Mouse (Mus musculus) myocyte (in vitro differentiated cells): ENCODE measurements at regions not wholly inside any gene's neighbourhood (a gene's known extent, or its start where the extent isn't known, plus 50 kb on each side); places are given as distances from the start of the nearest gene placed in this dataset.

Source experiments
- H3K27me3 ChIP-seq: one replicate; pipeline ENCODE4 v1.6.1; 2011; ENCODE audit not compliant: control insufficient read depth, insufficient read depth, insufficient read length
- H3K36me3 ChIP-seq: one replicate; pipeline ENCODE4 v1.6.1; 2011; ENCODE audit not compliant: control insufficient read depth, insufficient read depth
- H3K4me2 ChIP-seq: one replicate; pipeline ENCODE4 v1.6.1; 2011; ENCODE audit warnings: low read depth, control low read depth
- H3K4me3 ChIP-seq: one replicate; pipeline ENCODE4 v1.5.1; 2011; ENCODE audit warnings: mild to moderate bottlenecking, control low read depth, moderate library complexity
- H3K79me2 ChIP-seq: one replicate; pipeline ENCODE4 v1.6.1; 2011; ENCODE audit not compliant: control insufficient read depth, insufficient read depth
- H3ac ChIP-seq: one replicate; pipeline ENCODE4 v1.6.1; 2011; ENCODE audit not compliant: control insufficient read depth, insufficient read length
- CEBPB ChIP-seq: IDR thresholded peaks from 2 replicates; pipeline ENCODE4 v1.6.1; 2011; ENCODE audit warnings: mild to moderate bottlenecking, moderate library complexity; ENCODE audit not compliant: poor library complexity, insufficient read depth, severe bottlenecking
- E2F4 ChIP-seq: IDR thresholded peaks from one replicate; pipeline ENCODE4 v1.6.1; 2011; ENCODE audit warnings: mild to moderate bottlenecking, control low read depth, moderate library complexity; ENCODE audit not compliant: insufficient read depth
- MAX ChIP-seq: IDR thresholded peaks from one replicate; pipeline ENCODE4 v1.6.1; 2011; ENCODE audit warnings: low read depth, mild to moderate bottlenecking, control low read depth
- MYOD1 ChIP-seq, 3 experiments: IDR thresholded peaks; one replicate each; pipeline ENCODE4 v1.6.1; 2011; ENCODE audit warnings: control low read depth in 2 of 3, low read depth in 2 of 3, mild to moderate bottlenecking in 2 of 3, moderate library complexity in 1 of 3; ENCODE audit not compliant: insufficient read length in 2 of 3, control insufficient read depth in 1 of 3
- MYOG ChIP-seq, 3 experiments: IDR thresholded peaks; one replicate each; pipeline ENCODE4 v1.6.1; 2011; ENCODE audit warnings: control low read depth in 2 of 3, low read depth in 2 of 3, mild to moderate bottlenecking in 2 of 3; ENCODE audit not compliant: insufficient read length in 2 of 3, control insufficient read depth in 1 of 3, insufficient read depth in 1 of 3
- POLR2A ChIP-seq: IDR thresholded peaks from one replicate; pipeline ENCODE4 v1.6.1; 2011; ENCODE audit warnings: low read depth, mild to moderate bottlenecking, control low read depth, moderate library complexity; ENCODE audit not compliant: insufficient read length
- POLR2AphosphoS2 ChIP-seq: IDR thresholded peaks from one replicate; pipeline ENCODE4 v1.6.1; 2011; ENCODE audit warnings: low read depth, control low read depth; ENCODE audit not compliant: insufficient read length
- REST ChIP-seq: IDR thresholded peaks from one replicate; pipeline ENCODE4 v1.6.1; 2011; ENCODE audit warnings: mild to moderate bottlenecking, control low read depth, moderate library complexity; ENCODE audit not compliant: insufficient read depth, insufficient read length
- SRF ChIP-seq: IDR thresholded peaks from one replicate; pipeline ENCODE4 v1.6.1; 2011; ENCODE audit warnings: low read depth; ENCODE audit not compliant: control insufficient read depth, insufficient read length
- TCF12 ChIP-seq: IDR thresholded peaks from one replicate; pipeline ENCODE4 v1.6.1; 2011; ENCODE audit warnings: mild to moderate bottlenecking, control low read depth; ENCODE audit not compliant: poor library complexity, insufficient read depth, severe bottlenecking
- TCF3 ChIP-seq: IDR thresholded peaks from one replicate; pipeline ENCODE4 v1.6.1; 2011; ENCODE audit warnings: low read depth, control low read depth; ENCODE audit not compliant: insufficient read length
- USF1 ChIP-seq: IDR thresholded peaks from one replicate; pipeline ENCODE4 v1.6.1; 2011; ENCODE audit warnings: low read depth, mild to moderate bottlenecking, control low read depth, moderate library complexity

DNA sequence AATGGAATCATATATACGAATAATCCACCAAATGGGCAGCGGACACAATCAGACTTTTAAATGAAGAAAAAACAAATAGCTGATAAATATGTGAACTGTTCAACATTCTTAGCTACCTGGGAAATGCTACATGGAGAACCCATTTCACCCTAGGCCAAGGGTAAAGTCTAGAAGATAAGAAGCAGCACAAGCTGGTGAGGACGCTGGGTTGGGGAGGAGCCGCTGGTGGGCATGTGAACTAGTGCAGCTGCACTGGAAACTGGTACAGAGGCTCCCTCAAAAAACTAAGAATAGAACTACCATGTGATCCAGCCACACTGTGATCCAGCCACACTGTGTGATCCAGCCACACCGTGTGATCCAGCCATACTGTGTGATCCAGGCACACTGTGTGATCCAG is 198.8 kb upstream of the Bmper start:
- H3ac ChIP-seq: no peak overlapping the region
- H3K79me2 ChIP-seq: no peaks in the 10 kb centered on the region
- no peak overlapping the region for H3K4me3 ChIP-seq
- no peak overlapping the region for H3K4me2 ChIP-seq
- no peaks in the 10 kb centered on the region for H3K27me3 ChIP-seq
- no peaks in the 10 kb centered on the region for H3K36me3 ChIP-seq
- TF ChIP-seq TCF3 (no peak), POLR2A (no peak), MYOG (IDR thresholded peaks at IDR 0.05; ENCODE audit: control insufficient read depth in 1 of 3, insufficient read depth in 1 of 3, insufficient read length in 2 of 3, low read depth in 2 of 3) (no peak), USF1 (no peak), SRF (no peak), TCF12 (no peak), E2F4 (no peak), POLR2AphosphoS2 (no peak), MYOD1 (IDR thresholded peaks at IDR 0.05; ENCODE audit: control insufficient read depth in 1 of 3, insufficient read length in 2 of 3, low read depth in 2 of 3) (no peak), REST (no peak), CEBPB (no peak), MAX (no peak)

DNA sequence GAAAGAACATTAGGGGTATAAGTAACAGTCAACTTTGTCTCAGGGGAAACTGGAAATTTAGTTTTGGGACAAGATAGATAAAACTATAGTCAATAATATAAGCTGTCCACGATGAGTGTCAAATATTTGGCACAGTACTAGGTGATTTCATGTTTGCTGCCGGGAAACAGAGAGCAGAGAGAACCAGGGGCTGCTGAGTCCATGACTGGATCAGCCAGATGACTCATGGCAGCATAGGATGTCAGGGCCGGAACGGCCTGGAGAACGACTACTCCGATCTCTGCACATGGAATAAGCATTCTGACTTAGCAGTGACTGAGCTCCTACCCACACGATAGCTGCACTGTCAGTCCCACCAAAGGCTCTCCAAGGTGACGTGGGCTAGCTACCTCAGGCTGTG is 197.6 kb upstream of the Bmper start:
- Histone ChIP-seq H3K36me3 (no peaks in the 10 kb centered on the region), H3K4me2 (peak overlapping the region; percentile 27), H3K27me3 (no peaks in the 10 kb centered on the region), H3K79me2 (no peaks in the 10 kb centered on the region), H3K4me3 (no peak overlapping the region), H3ac (no peak overlapping the region)
- TF ChIP-seq MYOG (IDR thresholded peaks at IDR 0.05; ENCODE audit: control insufficient read depth in 1 of 3, insufficient read depth in 1 of 3, insufficient read length in 2 of 3, low read depth in 2 of 3): no peak
- no peak for TF ChIP-seq CEBPB
- no peak for TF ChIP-seq MAX
- TF ChIP-seq POLR2A: no peak
- no peak for TF ChIP-seq E2F4
- no peak for TF ChIP-seq REST
- TF ChIP-seq SRF: no peak
- no peak for TF ChIP-seq TCF3
- TF ChIP-seq TCF12: no peak
- TF ChIP-seq MYOD1 (IDR thresholded peaks at IDR 0.05; ENCODE audit: control insufficient read depth in 1 of 3, insufficient read length in 2 of 3, low read depth in 2 of 3): no peak
- no peak for TF ChIP-seq POLR2AphosphoS2
- no peak for TF ChIP-seq USF1

DNA sequence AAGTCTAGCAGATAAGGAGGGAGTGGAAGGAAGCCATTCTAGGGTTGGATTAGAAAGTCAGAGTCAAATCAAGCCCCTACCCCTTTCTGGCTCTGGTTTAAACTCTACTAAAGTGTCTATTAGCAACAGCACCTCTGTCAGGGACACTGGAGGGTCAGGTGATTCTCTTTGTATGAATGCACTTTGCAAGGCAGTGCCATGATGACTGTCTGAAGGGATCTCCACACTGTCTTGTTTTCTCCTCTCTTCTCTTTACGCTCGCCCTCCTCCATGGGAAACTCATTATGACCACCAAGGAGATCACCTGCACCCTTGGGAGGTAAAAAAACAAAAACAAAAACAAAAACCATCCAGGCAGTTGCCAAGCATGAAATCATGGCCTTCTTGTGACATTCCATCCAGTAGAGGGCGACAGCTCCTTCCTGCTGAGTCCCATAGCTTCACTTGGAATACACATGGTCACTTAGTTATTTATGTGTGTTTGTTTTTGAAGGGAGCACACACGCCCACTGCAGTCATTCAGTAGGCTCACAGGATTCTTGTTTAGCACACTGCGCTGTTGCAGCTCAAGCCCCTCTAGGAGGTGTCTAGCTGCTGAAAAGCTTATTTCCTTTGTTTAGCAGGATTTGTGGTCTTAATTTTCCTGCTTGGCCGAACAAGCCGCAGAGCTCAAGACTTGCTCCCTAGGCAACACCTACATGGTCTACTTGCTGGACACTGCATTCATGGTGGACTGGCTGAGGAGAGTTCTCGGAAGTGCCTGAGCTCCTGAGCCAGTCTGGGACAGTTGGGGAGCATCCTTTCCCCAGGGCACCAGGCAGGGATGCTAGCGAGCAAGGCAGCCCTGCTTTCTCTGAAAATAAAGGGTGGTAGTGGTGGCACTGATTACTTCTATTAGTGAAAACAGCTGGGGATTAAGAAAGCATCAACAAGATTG is 195.2 kb upstream of the Bmper start:
- TF ChIP-seq USF1 (no peak), POLR2A (no peak), TCF12 (no peak), E2F4 (no peak), MYOG (IDR thresholded peaks at IDR 0.05; ENCODE audit: control insufficient read depth in 1 of 3, insufficient read depth in 1 of 3, insufficient read length in 2 of 3, low read depth in 2 of 3) (no peak)
- Histone ChIP-seq H3K36me3 (no peaks in the 10 kb centered on the region), H3ac (no peak overlapping the region)

DNA sequence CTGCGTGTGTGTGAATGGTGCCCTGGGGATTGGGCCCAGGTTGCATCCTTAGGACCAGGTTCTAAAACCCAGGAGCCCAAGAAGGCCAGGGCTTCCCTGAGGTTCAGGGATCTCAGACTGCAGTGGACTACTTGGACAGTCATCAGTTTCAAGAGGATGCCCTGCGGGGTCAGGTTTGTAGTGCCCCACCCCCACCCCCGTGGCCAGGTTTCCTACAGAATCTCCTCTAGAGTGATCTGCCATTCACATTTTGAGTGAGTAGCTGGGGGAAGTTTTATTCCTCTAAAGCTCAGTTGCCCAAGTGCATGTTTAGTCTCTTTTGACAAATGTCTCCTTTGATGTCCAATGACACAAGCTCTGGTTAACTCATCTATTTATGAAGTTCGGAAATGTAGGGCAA is 193.5 kb upstream of the Bmper start:
- Histone ChIP-seq H3K27me3 (no peaks in the 10 kb centered on the region), H3ac (no peak overlapping the region)
- TF ChIP-seq CEBPB: no peak
- no peak for TF ChIP-seq TCF12
- no peak for TF ChIP-seq SRF
- no peak for TF ChIP-seq REST
- no peak for TF ChIP-seq MYOG (IDR thresholded peaks at IDR 0.05; ENCODE audit: control insufficient read depth in 1 of 3, insufficient read depth in 1 of 3, insufficient read length in 2 of 3, low read depth in 2 of 3)
- TF ChIP-seq MYOD1 (IDR thresholded peaks at IDR 0.05; ENCODE audit: control insufficient read depth in 1 of 3, insufficient read length in 2 of 3, low read depth in 2 of 3): no peak
- no peak for TF ChIP-seq TCF3
- no peak for TF ChIP-seq E2F4
- TF ChIP-seq POLR2AphosphoS2: no peak
- TF ChIP-seq USF1: no peak
- no peak for TF ChIP-seq MAX
- no peak for TF ChIP-seq POLR2A

More for the DNA sequence above, 195.2 kb upstream of the Bmper start:
- Histone ChIP-seq H3K4me3 (no peak overlapping the region), H3K4me2 (no peak overlapping the region), H3K79me2 (no peaks in the 10 kb centered on the region), H3K27me3 (no peaks in the 10 kb centered on the region)

DNA sequence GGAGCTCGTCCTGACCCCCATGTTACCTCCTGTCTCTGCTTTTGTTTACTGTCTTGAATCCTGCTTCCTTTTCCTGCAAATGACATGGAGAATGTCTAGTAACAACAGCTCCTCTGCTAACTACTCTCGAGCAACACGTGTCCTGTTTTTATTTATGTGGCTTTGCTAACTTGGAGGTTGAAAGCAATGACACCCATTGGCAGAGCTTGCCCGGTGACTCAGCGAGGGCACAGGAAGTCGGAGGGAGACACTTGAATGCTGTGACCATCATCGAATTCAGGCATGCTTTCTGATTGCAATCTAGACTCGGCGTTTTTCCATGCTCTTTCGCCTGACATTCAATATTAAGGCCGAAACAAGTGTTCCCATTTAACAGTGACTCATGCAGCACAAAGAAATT is 192.7 kb upstream of the Bmper start:
- TF ChIP-seq REST (no peak), USF1 (peak; percentile 80), MYOG (IDR thresholded peaks at IDR 0.05; ENCODE audit: control insufficient read depth in 1 of 3, insufficient read depth in 1 of 3, insufficient read length in 2 of 3, low read depth in 2 of 3) (no peak), TCF3 (no peak), MAX (no peak)
- Histone ChIP-seq H3K27me3 (no peaks in the 10 kb centered on the region), H3K4me2 (peak overlapping the region; percentile 70)

More for the DNA sequence above, 193.5 kb upstream of the Bmper start:
- no peaks in the 10 kb centered on the region for H3K79me2 ChIP-seq
- no peak overlapping the region for H3K4me3 ChIP-seq
- H3K4me2 ChIP-seq: no peak overlapping the region
- H3K36me3 ChIP-seq: no peaks in the 10 kb centered on the region

More for the DNA sequence above, 192.7 kb upstream of the Bmper start:
- no peak overlapping the region for H3K4me3 ChIP-seq
- H3K36me3 ChIP-seq: no peaks in the 10 kb centered on the region
- no peaks in the 10 kb centered on the region for H3K79me2 ChIP-seq
- H3ac ChIP-seq: no peak overlapping the region
